Mouse (Mus musculus): Measurements from ENCODE around the gene Dusp7.

GRCm38 (mm10) chr9:106366188-106366587 is 2.2 kb upstream of the Dusp7 start:
- TF ChIP-seq CTCF (IDR thresholded peaks at IDR 0.05; ENCODE audit: low read depth, low read length) (no peak), TAL1 (conservative IDR thresholded peaks at IDR 0.05; ENCODE audit: low read depth, low read length) (no peak), GATA1 (IDR thresholded peaks at IDR 0.05; ENCODE audit: borderline replicate concordance, low read length) (no peak), POLR2AphosphoS5 (IDR thresholded peaks at IDR 0.05; ENCODE audit: insufficient replicate concordance, low read depth, low read length) (no peak)

Data from G1E (cell line).